Mouse (Mus musculus) hindlimb bud, embryonic 11.5 days (tissue): ENCODE data around the gene Pml.

Experiments used
- DNase-seq: peaks from one replicate; pipeline ENCODE4 v3.0.0-alpha.2; 2012; ENCODE audit warnings: low read depth, low spot score; ENCODE audit errors: extremely low spot score

Pml gene

GRCm38 (mm10) chr9:58249592-58250192, at the start of gene Pml:
Gene Pml, minus strand, starts transcription at chr9:58249786.
- DNase-seq, result no peak

GRCm38 (mm10) chr9:58297961-58298477, 48.4 kb upstream of the Pml start:
- no peak for DNase-seq

- no peak for DNase-seq
Measured at GRCm38 (mm10) chr9:58297065-58297464, 47.5 kb upstream of the Pml start.

GRCm38 (mm10) chr9:58295766-58296361, 46.3 kb upstream of the Pml start:
- DNase-seq, result no peak

GRCm38 (mm10) chr9:58295345-58295744, 45.8 kb upstream of the Pml start:
- DNase-seq, result no peak

- no peak for DNase-seq
Measured at GRCm38 (mm10) chr9:58294527-58294926, 44.9 kb upstream of the Pml start.

- DNase-seq, result no peak
Measured at GRCm38 (mm10) chr9:58289901-58290300, 40.3 kb upstream of the Pml start.

GRCm38 (mm10) chr9:58289090-58289489, 39.5 kb upstream of the Pml start:
- DNase-seq, result no peak

GRCm38 (mm10) chr9:58283431-58283830, 33.8 kb upstream of the Pml start:
- no peak for DNase-seq

GRCm38 (mm10) chr9:58281597-58281996, 32.0 kb upstream of the Pml start:
- DNase-seq, result no peak

- peak; percentile 95 for DNase-seq
Measured at GRCm38 (mm10) chr9:58280259-58281109, 30.9 kb upstream of the Pml start.

GRCm38 (mm10) chr9:58279780-58280179, 30.2 kb upstream of the Pml start:
- no peak for DNase-seq

- DNase-seq, result no peak
Measured at GRCm38 (mm10) chr9:58278821-58279723, 29.5 kb upstream of the Pml start.

- no peak for DNase-seq
Measured at GRCm38 (mm10) chr9:58278313-58278712, 28.7 kb upstream of the Pml start.

- DNase-seq, result no peak
Measured at GRCm38 (mm10) chr9:58276346-58276745, 26.8 kb upstream of the Pml start.

GRCm38 (mm10) chr9:58275797-58276196, 26.2 kb upstream of the Pml start:
- DNase-seq, result no peak

- DNase-seq, result no peak
Measured at GRCm38 (mm10) chr9:58275115-58275774, 25.7 kb upstream of the Pml start.

- DNase-seq, result no peak
Measured at GRCm38 (mm10) chr9:58274626-58275025, 25.0 kb upstream of the Pml start.

GRCm38 (mm10) chr9:58274101-58274604, 24.6 kb upstream of the Pml start:
- DNase-seq, result no peak

GRCm38 (mm10) chr9:58272855-58273254, 23.3 kb upstream of the Pml start:
- no peak for DNase-seq
